Mouse (Mus musculus): ENCODE results near the gene Tfpt. TPM values are rescaled to one million over a fixed set of nuclear protein-coding genes. Genes with fewer than 3 reads are reported as not detected.
"Not testable (repeated sequence)": the region's sequence is repeated elsewhere in the genome, so short reads cannot be mapped to it uniquely, and the experiment has no call there.

The Tfpt gene
- polyA plus RNA-seq, 1 experiment, result 6.8 TPM

DNA sequence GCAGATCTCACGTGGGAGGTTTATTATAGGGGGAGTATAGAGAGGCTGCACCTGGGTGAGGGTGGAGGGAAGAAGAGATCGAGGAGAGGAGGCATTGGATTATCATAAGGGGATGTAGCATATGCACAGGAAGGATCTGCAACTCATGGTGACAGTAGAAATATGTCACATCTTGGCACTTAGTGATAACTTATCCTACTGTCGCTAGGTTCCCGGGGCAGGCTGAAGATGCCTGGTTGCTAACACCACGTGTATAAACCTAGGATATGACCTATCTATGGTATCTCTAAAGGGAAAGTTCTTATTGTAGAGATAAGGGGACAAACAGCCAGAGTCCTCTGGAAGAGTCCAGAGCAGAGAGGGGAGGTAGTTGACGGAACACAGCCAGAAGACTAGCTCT lies 44.0 kb downstream of the Tfpt start:
- H3K27ac ChIP-seq (ENCODE audit: insufficient read depth, low read length), result no peak overlapping the region
- no peaks in the 10 kb centered on the region for H3K36me3 ChIP-seq (ENCODE audit: control insufficient read depth, insufficient read depth, low read length)
- H3K4me1 ChIP-seq (ENCODE audit: control insufficient read depth, insufficient read depth, insufficient read length), result no peaks in the 10 kb centered on the region
- no peak for TF ChIP-seq POLR2A (IDR thresholded peaks at IDR 0.05; ENCODE audit: low read depth, low read length)
- TF ChIP-seq CTCF (IDR thresholded peaks at IDR 0.05; ENCODE audit: extremely low read depth, insufficient read depth, insufficient read length, insufficient replicate concordance), result no peak
- no peaks in the 10 kb centered on the region for H3K27me3 ChIP-seq (ENCODE audit: control insufficient read depth, insufficient read depth, low read length)
- H3K4me3 ChIP-seq (ENCODE audit: extremely low read depth, insufficient read depth, insufficient read length), result no peak overlapping the region
- DNase-seq (ENCODE audit: low read depth in 1 of 2, low spot score in 2 of 2), result no peak
- 27% methylated on average over 6 of the region's 6 CpGs for WGBS

DNA sequence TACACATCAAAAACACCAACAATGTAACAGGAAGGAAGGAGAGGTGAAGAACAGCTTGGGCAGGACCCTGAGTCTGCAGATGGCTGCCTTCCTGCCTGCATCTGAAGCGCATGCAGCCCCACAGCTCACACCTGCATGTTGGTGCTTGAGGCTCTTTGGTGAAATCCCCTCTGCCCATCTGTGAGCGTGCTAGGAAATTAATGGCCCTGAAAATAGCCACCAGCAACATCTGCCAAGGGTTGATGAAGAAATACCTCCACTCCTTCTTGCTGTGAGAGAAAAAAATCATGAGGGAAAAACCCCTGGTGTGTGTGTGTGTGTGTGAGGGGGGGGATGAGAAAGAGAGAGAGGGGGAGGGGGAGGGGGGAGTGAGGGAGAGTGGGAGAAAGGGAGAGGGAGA lies 49.7 kb downstream of the Tfpt start:
- H3K4me1 ChIP-seq (ENCODE audit: control insufficient read depth, insufficient read depth, insufficient read length), result no peaks in the 10 kb centered on the region
- no peak for DNase-seq (ENCODE audit: low read depth in 1 of 2, low spot score in 2 of 2)
- H3K4me3 ChIP-seq (ENCODE audit: extremely low read depth, insufficient read depth, insufficient read length), result no peak overlapping the region
- no peaks in the 10 kb centered on the region for H3K36me3 ChIP-seq (ENCODE audit: control insufficient read depth, insufficient read depth, low read length)
- no peaks in the 10 kb centered on the region for H3K27me3 ChIP-seq (ENCODE audit: control insufficient read depth, insufficient read depth, low read length)
- H3K27ac ChIP-seq (ENCODE audit: insufficient read depth, low read length), result no peak overlapping the region
- TF ChIP-seq POLR2A (IDR thresholded peaks at IDR 0.05; ENCODE audit: low read depth, low read length) (no peak), CTCF (IDR thresholded peaks at IDR 0.05; ENCODE audit: extremely low read depth, insufficient read depth, insufficient read length, insufficient replicate concordance) (no peak)
- WGBS, result 18% methylated on average over 2 of the region's 2 CpGs

DNA sequence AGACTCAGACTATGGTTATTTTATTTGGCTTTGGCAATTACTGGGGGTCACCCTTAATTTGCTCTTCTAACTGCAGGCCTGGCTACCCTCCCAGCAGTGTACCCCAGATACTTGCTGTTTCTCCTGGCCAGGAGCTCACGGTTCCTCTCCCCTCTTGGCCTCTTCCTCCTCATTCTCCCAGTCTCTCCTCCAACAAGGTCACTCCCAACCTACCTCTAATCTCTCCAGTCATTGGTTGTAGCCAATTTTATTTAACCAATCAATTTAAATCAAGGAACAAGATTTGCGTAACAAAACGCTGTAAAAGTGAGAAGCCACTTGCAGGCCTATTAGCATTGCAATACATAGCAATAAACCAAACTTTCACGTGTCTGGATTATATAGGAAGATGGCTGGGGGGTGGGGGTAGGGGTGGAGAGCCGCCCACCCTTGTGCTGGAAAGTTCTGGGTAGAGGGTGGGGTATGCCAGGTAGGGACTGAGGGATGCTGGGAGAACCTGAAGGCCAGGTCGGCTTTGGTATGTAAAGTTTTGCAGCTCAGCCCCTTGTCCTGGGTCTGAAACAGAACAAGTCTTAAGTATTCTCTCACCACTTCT lies 50.7 kb downstream of the Tfpt start:
- no peaks in the 10 kb centered on the region for H3K27me3 ChIP-seq (ENCODE audit: control insufficient read depth, insufficient read depth, low read length)

DNA sequence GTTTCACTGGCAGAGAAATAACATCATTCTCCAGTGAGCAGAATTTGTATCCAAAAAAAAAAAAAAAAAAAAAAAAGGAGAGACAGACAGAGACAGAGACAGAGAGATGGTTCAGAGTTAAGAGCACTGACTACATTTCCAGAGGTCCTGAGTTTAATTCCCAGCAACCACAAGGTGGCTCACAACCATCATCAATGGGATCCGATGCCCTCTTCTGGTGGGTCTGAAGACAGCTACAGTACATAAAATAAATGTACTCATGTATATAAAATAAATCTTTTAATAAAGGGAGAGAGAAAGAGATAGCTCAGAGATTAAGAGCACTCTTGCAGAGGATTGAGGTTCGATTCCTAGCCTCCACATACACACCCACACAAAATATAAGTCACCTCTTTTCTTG lies 51.5 kb downstream of the Tfpt start:
- no peaks in the 10 kb centered on the region for H3K36me3 ChIP-seq (ENCODE audit: control insufficient read depth, insufficient read depth, low read length)
- no peak for DNase-seq (ENCODE audit: low read depth in 1 of 2, low spot score in 2 of 2)
- H3K4me3 ChIP-seq (ENCODE audit: extremely low read depth, insufficient read depth, insufficient read length), result no peak overlapping the region
- no peaks in the 10 kb centered on the region for H3K4me1 ChIP-seq (ENCODE audit: control insufficient read depth, insufficient read depth, insufficient read length)
- WGBS, result 72% methylated on average over 2 of the region's 2 CpGs
- TF ChIP-seq CTCF (IDR thresholded peaks at IDR 0.05; ENCODE audit: extremely low read depth, insufficient read depth, insufficient read length, insufficient replicate concordance), result no peak
- TF ChIP-seq POLR2A (IDR thresholded peaks at IDR 0.05; ENCODE audit: low read depth, low read length), result no peak
- H3K27ac ChIP-seq (ENCODE audit: insufficient read depth, low read length), result no peak overlapping the region
- H3K27me3 ChIP-seq (ENCODE audit: control insufficient read depth, insufficient read depth, low read length), result no peaks in the 10 kb centered on the region

More for the DNA sequence above, 50.7 kb downstream of the Tfpt start:
- Histone ChIP-seq H3K27ac (ENCODE audit: insufficient read depth, low read length) (no peak overlapping the region), H3K4me1 (ENCODE audit: control insufficient read depth, insufficient read depth, insufficient read length) (no peaks in the 10 kb centered on the region), H3K36me3 (ENCODE audit: control insufficient read depth, insufficient read depth, low read length) (no peaks in the 10 kb centered on the region), H3K4me3 (ENCODE audit: extremely low read depth, insufficient read depth, insufficient read length) (no peak overlapping the region)
- no peak for TF ChIP-seq POLR2A (IDR thresholded peaks at IDR 0.05; ENCODE audit: low read depth, low read length)
- TF ChIP-seq CTCF (IDR thresholded peaks at IDR 0.05; ENCODE audit: extremely low read depth, insufficient read depth, insufficient read length, insufficient replicate concordance), result no peak
- 74% methylated on average over 6 of the region's 6 CpGs for WGBS
- DNase-seq (ENCODE audit: low read depth in 1 of 2, low spot score in 2 of 2), result no peak

DNA sequence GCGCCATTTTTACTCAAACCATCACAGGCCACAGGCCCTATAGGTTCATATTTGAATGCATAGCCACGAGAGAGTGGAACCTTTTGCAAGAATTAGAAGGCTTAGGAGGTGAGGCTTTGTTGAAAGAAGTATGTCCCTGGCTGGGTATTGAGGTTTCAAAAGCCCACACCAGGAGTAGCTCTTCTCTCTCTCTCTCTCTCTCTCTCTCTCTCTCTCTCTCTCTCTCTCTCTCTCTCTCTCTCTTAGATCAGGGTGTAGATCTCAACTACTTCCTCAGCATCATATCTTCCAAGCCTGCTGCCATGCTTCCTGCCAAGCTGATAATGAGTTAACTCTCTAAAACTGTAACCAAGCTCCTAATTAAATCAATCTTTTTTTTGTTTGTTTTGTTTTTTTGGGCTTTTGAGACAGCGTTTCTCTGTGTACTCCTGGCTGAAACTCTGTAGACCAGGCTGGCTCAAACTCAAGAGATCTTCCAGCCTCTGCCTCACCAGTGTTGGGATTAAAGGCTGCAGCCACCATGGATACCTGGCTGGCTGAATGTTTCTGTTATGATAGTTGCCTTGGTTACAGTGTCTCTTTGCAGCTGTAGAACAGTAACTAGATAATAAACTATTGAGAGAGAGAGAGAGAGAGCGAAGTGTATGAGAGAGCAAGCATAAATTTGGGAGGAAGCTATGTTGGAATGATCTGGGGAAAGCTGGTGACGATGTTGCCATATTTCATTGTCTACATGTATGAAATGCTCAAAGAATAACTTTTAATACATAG lies 53.2 kb downstream of the Tfpt start:
- Histone ChIP-seq H3K27me3 (ENCODE audit: control insufficient read depth, insufficient read depth, low read length) (no peaks in the 10 kb centered on the region), H3K27ac (ENCODE audit: insufficient read depth, low read length) (no peak overlapping the region), H3K4me3 (ENCODE audit: extremely low read depth, insufficient read depth, insufficient read length) (no peak overlapping the region), H3K36me3 (ENCODE audit: control insufficient read depth, insufficient read depth, low read length) (no peaks in the 10 kb centered on the region), H3K4me1 (ENCODE audit: control insufficient read depth, insufficient read depth, insufficient read length) (no peaks in the 10 kb centered on the region)
- no peak for TF ChIP-seq POLR2A (IDR thresholded peaks at IDR 0.05; ENCODE audit: low read depth, low read length)
- no peak for TF ChIP-seq CTCF (IDR thresholded peaks at IDR 0.05; ENCODE audit: extremely low read depth, insufficient read depth, insufficient read length, insufficient replicate concordance)
- DNase-seq (ENCODE audit: low read depth in 1 of 2, low spot score in 2 of 2), result no peak
- 80% methylated on average over 5 of the region's 5 CpGs for WGBS

DNA sequence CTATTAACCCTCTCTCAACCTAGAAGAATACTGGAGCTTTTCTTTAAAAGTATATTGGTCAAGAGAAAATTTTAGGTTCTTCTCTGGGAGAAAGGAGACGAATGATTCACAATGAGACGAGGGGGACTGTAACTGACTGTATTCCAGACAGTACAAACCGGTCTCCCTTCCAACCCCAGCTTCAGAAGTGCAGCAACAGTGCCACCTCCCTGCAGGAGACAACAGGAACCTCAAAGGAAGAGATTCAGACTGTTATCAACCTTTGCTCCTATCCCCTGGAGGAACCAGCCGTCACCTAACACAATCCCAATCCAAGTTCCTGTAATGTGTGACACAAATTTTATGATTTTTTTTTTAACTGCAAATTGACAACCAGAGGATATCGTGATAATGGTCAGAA lies 55.5 kb downstream of the Tfpt start:
- DNase-seq (ENCODE audit: low read depth in 1 of 2, low spot score in 2 of 2), result no peak
- Histone ChIP-seq H3K4me3 (ENCODE audit: extremely low read depth, insufficient read depth, insufficient read length) (no peak overlapping the region), H3K27me3 (ENCODE audit: control insufficient read depth, insufficient read depth, low read length) (no peaks in the 10 kb centered on the region), H3K4me1 (ENCODE audit: control insufficient read depth, insufficient read depth, insufficient read length) (no peaks in the 10 kb centered on the region), H3K27ac (ENCODE audit: insufficient read depth, low read length) (no peak overlapping the region), H3K36me3 (ENCODE audit: control insufficient read depth, insufficient read depth, low read length) (no peaks in the 10 kb centered on the region)
- TF ChIP-seq POLR2A (IDR thresholded peaks at IDR 0.05; ENCODE audit: low read depth, low read length) (no peak), CTCF (IDR thresholded peaks at IDR 0.05; ENCODE audit: extremely low read depth, insufficient read depth, insufficient read length, insufficient replicate concordance) (no peak)
- 60% methylated on average over 5 of the region's 5 CpGs for WGBS

DNA sequence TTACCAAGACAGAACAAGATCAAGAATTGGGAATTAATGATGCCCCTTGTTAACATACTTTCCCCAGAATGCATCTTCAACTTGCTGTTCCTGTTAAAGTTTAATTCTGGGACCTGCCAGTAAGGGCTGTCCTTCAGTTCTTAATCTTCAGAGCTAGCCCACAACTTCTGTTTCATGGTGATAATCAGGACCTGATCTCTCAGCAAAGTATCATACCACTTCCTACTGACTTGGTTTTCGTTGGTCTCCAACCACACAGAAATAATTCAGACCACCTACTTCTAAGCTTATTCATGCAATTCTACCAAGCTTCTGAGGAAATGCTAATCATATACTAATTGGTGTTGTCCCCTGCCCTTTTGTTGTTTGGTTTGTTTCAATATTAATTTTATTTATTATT lies 57.9 kb downstream of the Tfpt start:
- Histone ChIP-seq H3K36me3 (ENCODE audit: control insufficient read depth, insufficient read depth, low read length) (no peaks in the 10 kb centered on the region), H3K27me3 (ENCODE audit: control insufficient read depth, insufficient read depth, low read length) (no peaks in the 10 kb centered on the region), H3K27ac (ENCODE audit: insufficient read depth, low read length) (no peak overlapping the region), H3K4me3 (ENCODE audit: extremely low read depth, insufficient read depth, insufficient read length) (no peak overlapping the region), H3K4me1 (ENCODE audit: control insufficient read depth, insufficient read depth, insufficient read length) (no peaks in the 10 kb centered on the region)
- DNase-seq (ENCODE audit: low read depth in 1 of 2, low spot score in 2 of 2), result no peak
- no peak for TF ChIP-seq POLR2A (IDR thresholded peaks at IDR 0.05; ENCODE audit: low read depth, low read length)
- no peak for TF ChIP-seq CTCF (IDR thresholded peaks at IDR 0.05; ENCODE audit: extremely low read depth, insufficient read depth, insufficient read length, insufficient replicate concordance)
- WGBS, result 11% methylated on average over 1 of the region's 1 CpGs

DNA sequence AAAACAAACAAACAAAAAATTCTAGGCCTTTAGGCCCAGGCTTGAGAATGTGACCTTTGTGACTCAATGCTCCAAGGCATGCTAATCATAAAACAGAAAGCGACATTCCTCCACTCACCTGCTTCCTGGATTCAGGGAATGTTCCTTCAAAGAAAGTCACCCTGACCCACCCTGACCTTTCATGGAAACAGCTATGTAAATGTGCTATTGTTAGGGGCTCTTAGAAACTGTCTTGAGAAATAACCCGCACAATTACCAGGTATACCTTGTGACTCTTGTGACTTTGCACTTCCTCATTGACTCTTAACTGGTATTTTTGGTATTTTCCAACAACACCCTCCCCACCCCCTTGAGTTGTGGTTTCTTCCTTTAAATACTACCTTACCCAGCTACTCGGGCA lies 59.1 kb downstream of the Tfpt start:
- H3K4me1 ChIP-seq (ENCODE audit: control insufficient read depth, insufficient read depth, insufficient read length); H3K27me3 ChIP-seq (ENCODE audit: control insufficient read depth, insufficient read depth, low read length); DNase-seq (ENCODE audit: low read depth in 1 of 2, low spot score in 2 of 2); H3K27ac ChIP-seq (ENCODE audit: insufficient read depth, low read length); H3K36me3 ChIP-seq (ENCODE audit: control insufficient read depth, insufficient read depth, low read length); H3K4me3 ChIP-seq (ENCODE audit: extremely low read depth, insufficient read depth, insufficient read length): not testable (repeated sequence)
- 72% methylated on average over 3 of the region's 3 CpGs for WGBS

All from spleen, adult 2 months (tissue).